Mouse (Mus musculus) mouse embryonic stem cell (cell line): ENCODE results near the gene Dgkh.
"Not testable (repeated sequence)": the region's sequence is repeated elsewhere in the genome, so short reads cannot be mapped to it uniquely, and the experiment has no call there.

Experiments
- in situ Hi-C, 2 experiments: fragments of 300-500 bp; cut with MboI; formaldehyde crosslinking; loops; 1 replicate in 1 of 2; 3 replicates in 1 of 2; pipeline ENCODE4 v1.14.3; 2019 to 2020; ENCODE audit warnings: low sequenced_read_pairs in 2 of 2, low pct_unique_long_range_greater_than_20kb in 1 of 2, mixed read lengths in 1 of 2; ENCODE audit not compliant: unreplicated experiment in 1 of 2

Gene Dgkh

DNA sequence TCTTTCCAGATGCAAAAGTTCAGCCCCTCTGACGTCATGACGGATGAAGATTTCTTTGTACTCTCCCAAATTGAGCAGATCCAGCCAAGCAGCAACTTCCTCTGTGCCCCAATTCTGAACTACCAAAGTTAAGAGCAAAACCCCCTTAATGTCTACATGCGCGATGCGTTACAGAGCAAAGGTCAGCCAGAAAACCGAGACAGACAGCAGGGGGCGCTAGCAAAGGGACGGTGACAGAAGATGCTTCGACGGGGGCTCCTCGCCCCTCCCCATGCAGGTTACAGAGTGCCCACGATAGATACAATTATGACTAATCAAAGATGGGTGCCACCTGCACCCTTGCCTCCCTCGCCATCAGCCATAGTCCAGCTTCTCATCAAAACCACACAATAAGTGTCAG lies 156.7 kb downstream of the Dgkh start:
- in situ Hi-C loops: no loop called here

GRCm38 (mm10) chr14:78568410-78568809 lies 164.2 kb downstream of the Dgkh start:
- in situ Hi-C loops: no loop called here

GRCm38 (mm10) chr14:78566431-78566830 lies 166.1 kb downstream of the Dgkh start:
- in situ Hi-C loops: no loop called here

DNA sequence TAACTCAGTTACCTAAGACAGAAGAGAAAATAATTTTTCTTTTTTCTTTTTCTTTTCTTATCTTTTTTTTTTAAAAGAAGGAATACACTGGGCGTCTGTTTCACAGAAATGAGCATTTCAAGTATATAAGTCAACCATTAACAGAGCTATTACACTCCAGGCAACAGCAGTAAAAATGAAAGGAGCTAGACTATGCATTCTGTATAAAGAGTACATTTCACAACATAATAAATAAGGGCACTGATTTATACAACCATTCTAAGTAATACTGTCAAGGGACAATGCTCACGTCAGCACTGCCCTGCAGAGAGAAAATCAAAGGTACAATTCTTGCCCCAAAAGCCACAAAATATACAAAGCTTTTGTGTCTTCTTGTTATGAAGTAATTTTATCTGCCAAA lies 168.3 kb downstream of the Dgkh start:
- in situ Hi-C loops: no loop called here

DNA sequence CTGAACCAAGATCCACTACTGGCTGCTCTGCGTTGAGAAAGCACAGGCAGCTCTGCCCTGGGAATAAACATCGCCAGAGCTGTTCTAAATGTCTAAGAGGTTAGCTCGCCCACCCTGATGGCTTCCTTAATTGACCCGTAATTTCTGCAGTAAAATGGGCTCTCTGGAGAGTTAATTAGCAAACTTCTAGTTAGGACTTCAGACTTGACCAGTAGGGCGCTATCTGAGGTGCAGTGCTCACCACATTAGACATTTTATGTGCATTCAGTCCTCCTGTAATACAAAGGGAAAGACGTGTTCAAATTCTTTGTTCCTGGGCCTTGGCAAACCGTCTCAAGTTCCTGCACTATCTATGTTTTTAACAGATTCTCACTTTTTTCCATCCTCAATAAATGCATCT lies 169.4 kb downstream of the Dgkh start:
- in situ Hi-C loops: no loop called here

GRCm38 (mm10) chr14:78562121-78562520 lies 170.5 kb downstream of the Dgkh start:
- in situ Hi-C loops: no loop called here

DNA sequence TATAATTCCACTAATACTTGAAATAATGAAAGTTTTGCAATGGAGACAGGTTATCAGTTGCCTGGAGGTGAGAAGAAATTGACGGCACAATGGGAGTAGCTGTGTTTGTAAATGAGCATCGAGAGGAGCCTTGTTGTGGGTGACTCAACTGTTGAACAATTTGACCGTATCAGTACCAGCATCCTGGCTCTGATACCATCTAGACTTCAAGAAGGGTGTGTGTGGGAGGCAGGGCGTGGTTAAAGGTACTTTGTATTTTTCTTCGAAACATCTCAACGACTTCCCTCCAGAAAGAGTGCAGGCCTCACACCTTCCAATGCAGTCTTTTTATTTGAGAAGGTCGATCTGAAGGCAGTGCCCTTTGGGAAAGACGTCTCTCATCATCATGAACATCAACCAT lies 173.5 kb downstream of the Dgkh start:
- in situ Hi-C loops: no loop called here

DNA sequence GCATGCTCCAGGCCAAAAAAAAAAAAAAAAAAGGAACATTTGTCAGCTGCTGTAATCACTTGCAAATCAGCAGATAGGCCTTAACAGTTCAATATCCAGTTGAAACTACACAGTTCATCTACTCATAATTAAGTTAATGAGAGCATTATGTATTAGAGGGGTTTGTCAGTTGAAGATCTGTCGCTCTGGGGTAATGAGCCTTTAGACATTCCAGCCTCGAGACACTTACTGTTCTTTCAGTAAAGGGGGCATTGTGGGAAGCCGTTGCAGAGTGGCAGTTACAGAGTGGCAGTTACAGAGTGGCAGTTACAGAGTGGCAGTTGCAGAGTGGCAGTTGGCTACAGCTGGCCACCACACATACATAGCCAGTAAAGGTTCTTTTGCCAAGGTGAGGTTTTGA lies 177.7 kb downstream of the Dgkh start:
- in situ Hi-C loops: not testable (repeated sequence)

GRCm38 (mm10) chr14:78553661-78554060 lies 178.9 kb downstream of the Dgkh start:
- in situ Hi-C loops: no loop called here

DNA sequence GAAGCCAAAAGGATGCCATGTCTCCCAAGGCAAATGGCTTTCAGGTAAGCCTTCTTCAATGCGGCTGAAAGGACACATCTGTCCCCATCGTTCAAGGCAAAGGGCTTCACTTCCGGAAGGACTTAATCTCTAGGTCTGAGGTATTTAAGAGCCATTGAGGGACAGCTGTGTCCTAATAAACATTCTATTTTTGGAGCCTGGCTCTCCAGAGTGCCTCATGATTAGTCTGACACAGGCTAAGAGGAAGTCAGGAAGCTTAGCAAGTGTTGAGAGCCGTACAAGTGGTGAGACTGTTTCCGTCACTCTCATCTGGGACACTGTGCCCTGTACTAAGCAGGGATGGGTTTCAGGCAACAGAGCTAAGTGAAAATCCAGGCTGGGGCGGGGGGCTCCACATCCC lies 183.8 kb downstream of the Dgkh start:
- in situ Hi-C loops: no loop called here

- in situ Hi-C loops: no loop called here
Measured at GRCm38 (mm10) chr14:78541319-78541718, 191.3 kb downstream of the Dgkh start.

DNA sequence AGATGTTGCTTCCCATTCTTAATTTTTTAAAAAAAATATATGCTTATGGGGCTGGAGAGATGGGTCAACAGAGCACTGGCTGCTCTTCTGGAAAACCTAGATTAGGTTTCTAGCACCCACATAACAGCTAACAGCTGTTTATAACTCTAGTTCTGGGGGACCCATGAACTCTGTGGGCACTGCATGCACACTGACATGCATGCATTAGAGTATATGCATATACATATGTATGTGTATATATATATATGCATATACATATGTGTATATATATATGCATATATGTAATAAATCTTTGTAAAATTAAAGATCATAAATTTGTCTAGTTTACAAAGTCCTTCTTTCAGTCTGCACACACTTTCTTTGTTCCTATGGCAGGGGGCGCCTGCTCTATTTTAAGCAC lies 192.8 kb downstream of the Dgkh start:
- in situ Hi-C loops: no loop called here

DNA sequence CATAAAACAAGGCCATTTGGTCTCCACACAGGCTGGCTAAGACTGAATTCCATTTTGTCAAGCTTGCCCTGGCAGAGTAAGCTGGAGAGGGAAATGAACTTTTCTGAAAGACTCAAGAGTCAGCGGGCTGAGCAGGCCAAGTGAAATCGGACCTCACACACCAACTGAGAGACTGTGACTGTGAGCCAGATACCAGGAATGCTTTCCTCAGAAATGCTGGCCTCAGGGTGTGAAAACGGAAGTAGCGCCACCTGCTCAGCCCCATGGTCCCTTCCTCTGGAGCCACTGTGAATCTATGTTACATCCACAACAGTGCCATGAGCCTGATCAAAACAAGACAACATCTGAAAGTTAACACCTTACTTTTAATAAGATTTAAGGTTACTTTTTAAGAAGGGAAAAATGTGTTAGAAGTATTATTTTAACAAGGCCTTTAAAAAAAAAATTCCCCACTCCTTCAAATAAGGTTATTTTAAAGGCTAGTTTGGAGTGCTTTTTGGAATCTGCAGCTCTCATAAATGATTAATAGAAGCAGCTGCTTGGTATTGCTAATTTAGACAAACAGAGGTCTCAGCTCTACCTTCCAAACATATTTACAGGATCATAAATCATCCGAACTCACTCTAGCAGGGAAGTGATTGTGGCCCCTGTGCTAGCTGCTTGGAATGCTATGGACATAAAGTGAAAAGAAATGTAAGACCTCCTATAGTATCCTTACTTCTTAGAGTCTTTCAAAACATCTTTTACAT lies 193.8 kb downstream of the Dgkh start:
- in situ Hi-C loops: no loop called here

- in situ Hi-C loops: no loop called here
Measured at GRCm38 (mm10) chr14:78537551-78537950, 195.0 kb downstream of the Dgkh start.

GRCm38 (mm10) chr14:78536281-78537165 lies 196.1 kb downstream of the Dgkh start, which contains the start of gene Akap11:
TSS of gene Akap11 (minus strand) at chr14:78536808.
- in situ Hi-C loops: no loop called here

- in situ Hi-C loops: no loop called here
Measured at GRCm38 (mm10) chr14:78535366-78535765, 197.2 kb downstream of the Dgkh start.

- in situ Hi-C loops: no loop called here
Measured at GRCm38 (mm10) chr14:78534651-78535050, 197.9 kb downstream of the Dgkh start.

- in situ Hi-C loops: no loop called here
Measured at GRCm38 (mm10) chr14:78533701-78534100, 198.9 kb downstream of the Dgkh start.

GRCm38 (mm10) chr14:78532345-78532744 lies 200.2 kb downstream of the Dgkh start:
- in situ Hi-C loops: no loop called here

DNA sequence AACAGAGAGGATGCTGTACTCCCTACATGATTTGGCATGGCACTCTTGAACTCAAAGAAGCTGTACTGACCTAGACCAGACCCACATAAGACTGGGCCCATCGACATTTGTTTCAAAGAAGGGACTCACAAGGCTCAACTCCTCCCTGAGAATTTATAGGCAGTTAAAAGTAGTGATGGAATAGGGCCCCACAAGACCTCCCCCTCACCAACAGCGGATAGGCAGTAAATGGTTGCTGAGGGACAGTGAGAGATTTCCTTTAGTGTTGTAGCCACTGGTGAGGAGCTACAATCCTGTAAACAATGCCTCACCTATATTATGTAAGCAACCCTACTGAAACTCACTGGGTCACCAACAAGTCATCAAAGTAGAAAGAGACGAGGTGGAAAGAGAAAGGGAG lies 202.3 kb downstream of the Dgkh start:
- in situ Hi-C loops: no loop called here
